Mouse (Mus musculus) lung, postnatal 0 days (tissue): Measurements from ENCODE around the gene Mvb12b.

Experiments
- CTCF ChIP-seq: IDR thresholded peaks from 2 replicates; pipeline ENCODE4 v1.5.1; 2016; ENCODE audit warnings: antibody characterized with exemption, mild to moderate bottlenecking
- EP300 ChIP-seq: IDR thresholded peaks from 2 replicates; pipeline ENCODE4 v1.6.1; 2016; ENCODE audit warnings: antibody characterized with exemption, mild to moderate bottlenecking, control low read depth

DNA sequence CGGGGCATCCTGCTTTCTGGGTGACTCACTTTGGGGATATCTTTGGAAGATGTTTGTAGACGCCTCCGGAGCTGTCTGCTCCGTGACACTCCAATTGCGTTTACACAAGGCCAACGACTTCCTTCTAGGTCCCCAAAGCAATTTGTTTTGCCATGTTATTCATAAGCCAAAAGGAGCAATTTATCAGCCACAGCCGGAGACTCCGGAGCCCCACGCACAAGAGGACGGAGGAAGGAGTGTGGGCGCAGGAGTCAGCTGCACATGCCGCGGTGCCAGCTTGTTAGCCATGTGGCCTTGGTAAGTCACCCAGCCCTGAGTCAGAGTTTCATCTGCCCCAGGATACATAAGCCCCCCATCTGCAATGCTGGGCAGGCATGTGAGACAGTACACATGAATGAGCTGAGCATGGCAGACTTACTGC, 127.2 kb downstream of the Mvb12b start:
- TF ChIP-seq CTCF: no peak
- TF ChIP-seq EP300: no peak
